Mouse (Mus musculus): Measurements from ENCODE around the gene Skap2. TPM values are rescaled to one million over a fixed set of nuclear protein-coding genes. Genes with fewer than 3 reads are reported as not detected.

The Skap2 gene
- polyA plus RNA-seq, 1 experiment = 59.1 TPM

DNA sequence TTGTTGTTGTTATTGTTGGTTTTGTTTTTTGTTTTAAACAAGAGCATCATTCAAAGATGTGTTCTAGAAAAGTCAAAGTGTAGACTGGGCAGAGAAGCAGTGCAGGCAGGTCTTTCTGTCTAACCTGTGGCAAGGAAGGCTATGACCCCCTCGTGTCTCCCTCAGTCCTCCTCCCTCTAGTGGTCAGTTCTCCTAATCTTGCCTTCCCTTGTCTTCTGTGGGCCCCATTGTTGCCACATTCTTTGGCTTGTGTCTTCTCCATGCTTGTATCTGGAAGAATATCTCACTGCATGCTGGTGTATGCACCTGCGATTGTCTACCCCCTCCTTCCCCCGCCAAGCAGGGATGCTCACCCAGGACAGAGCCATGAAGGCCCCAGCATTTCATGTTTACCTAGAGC, 174.2 kb downstream of the Skap2 start:
- TF ChIP-seq CTCF (IDR thresholded peaks at IDR 0.05; ENCODE audit: borderline replicate concordance, insufficient read depth, low read length) = peak; percentile 35; the same call in 1 of the 2 replicates
- TF ChIP-seq POLR2A (IDR thresholded peaks at IDR 0.05; ENCODE audit: low read depth, low read length) = no peak
- Histone ChIP-seq H3K27ac (ENCODE audit: insufficient read depth, low read length) (no peak overlapping the region), H3K4me3 (ENCODE audit: insufficient read depth, low read length) (no peak overlapping the region)

DNA sequence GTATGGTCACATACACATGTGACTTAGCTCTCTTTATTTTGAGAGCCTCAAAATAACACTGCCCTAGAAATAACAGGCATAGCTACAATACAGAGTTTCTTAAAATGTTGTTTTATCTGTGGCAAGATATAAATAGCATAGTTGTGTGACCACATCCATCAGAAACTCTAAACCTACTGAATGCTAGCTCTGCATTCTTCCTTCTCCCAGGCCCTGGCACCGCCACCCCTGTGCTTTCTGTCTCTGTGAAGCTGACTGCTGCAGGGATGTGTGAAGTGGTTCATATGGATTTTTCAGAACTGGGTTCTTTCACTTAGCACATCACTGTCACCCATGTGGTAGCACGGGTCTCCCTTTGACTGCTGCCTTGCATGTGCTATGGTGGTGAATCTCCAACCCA, 179.0 kb downstream of the Skap2 start:
- H3K4me3 ChIP-seq (ENCODE audit: insufficient read depth, low read length) = no peak overlapping the region
- H3K27ac ChIP-seq (ENCODE audit: insufficient read depth, low read length) = no peak overlapping the region
- TF ChIP-seq POLR2A (IDR thresholded peaks at IDR 0.05; ENCODE audit: low read depth, low read length) (no peak), CTCF (IDR thresholded peaks at IDR 0.05; ENCODE audit: borderline replicate concordance, insufficient read depth, low read length) (no peak)
- no peaks in the 10 kb centered on the region for H3K4me1 ChIP-seq (ENCODE audit: control insufficient read depth, insufficient read depth, low read length)

More for the DNA sequence above, 174.2 kb downstream of the Skap2 start:
- H3K4me1 ChIP-seq (ENCODE audit: control insufficient read depth, insufficient read depth, low read length) = no peaks in the 10 kb centered on the region

DNA sequence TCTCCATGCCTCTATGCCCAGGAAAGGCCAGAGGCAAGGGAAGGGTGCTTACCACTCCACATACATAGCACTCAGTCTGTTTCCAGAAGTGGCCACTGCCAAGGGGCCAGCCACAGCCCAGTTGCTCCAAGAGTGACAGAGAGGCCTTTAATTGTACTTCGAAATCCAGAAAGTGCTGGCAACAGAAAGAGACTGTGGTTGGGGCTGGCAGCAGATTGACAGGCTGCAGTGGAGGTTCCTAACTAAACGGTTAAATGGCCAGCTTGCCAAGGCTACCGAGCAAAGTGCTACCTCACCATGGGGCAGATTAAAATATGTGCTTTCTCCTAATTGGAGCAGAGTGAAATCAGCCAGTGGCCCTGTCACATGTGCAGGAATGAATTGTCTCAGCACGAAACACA, 186.7 kb downstream of the Skap2 start:
- Histone ChIP-seq H3K4me3 (ENCODE audit: insufficient read depth, low read length) (no peak overlapping the region), H3K27ac (ENCODE audit: insufficient read depth, low read length) (no peak overlapping the region), H3K4me1 (ENCODE audit: control insufficient read depth, insufficient read depth, low read length) (no peaks in the 10 kb centered on the region)
- no peak for TF ChIP-seq CTCF (IDR thresholded peaks at IDR 0.05; ENCODE audit: borderline replicate concordance, insufficient read depth, low read length)
- TF ChIP-seq POLR2A (IDR thresholded peaks at IDR 0.05; ENCODE audit: low read depth, low read length) = no peak

DNA sequence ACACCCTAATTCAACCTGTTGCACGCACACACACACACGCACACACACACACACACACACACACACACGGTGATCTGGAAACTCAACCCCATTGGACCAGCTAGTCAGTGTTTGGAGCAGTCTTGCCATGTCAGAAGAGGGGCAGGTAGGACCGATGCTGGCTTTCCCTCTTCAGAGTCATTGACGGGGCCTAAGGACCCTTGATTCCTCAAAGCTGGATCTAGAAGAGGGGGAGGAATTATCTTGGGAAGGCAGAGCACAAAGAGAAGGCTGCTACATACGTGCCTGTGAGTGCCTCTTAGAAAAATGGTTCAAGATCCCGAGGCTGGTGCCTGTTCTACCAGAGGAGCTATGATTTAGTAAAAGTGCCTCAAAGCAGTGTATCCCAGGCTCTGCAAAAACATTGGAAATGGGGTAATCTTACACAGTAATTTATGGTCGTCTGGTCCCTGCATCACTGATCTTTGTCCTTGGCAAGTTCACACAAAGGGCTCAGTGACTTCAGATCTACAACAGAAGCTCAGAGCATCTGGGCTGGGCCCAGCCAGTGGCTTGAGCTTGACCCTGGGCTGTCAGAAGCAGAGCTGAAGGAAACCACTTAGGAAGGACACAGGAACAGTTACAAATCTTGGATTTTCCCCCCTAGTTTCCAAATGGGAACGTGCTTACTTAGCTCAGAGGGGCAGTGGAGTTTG, 188.1 kb downstream of the Skap2 start:
- Histone ChIP-seq H3K27ac (ENCODE audit: insufficient read depth, low read length) (no peak overlapping the region), H3K4me1 (ENCODE audit: control insufficient read depth, insufficient read depth, low read length) (no peaks in the 10 kb centered on the region)
- TF ChIP-seq CTCF (IDR thresholded peaks at IDR 0.05; ENCODE audit: borderline replicate concordance, insufficient read depth, low read length) (no peak), POLR2A (IDR thresholded peaks at IDR 0.05; ENCODE audit: low read depth, low read length) (no peak)

DNA sequence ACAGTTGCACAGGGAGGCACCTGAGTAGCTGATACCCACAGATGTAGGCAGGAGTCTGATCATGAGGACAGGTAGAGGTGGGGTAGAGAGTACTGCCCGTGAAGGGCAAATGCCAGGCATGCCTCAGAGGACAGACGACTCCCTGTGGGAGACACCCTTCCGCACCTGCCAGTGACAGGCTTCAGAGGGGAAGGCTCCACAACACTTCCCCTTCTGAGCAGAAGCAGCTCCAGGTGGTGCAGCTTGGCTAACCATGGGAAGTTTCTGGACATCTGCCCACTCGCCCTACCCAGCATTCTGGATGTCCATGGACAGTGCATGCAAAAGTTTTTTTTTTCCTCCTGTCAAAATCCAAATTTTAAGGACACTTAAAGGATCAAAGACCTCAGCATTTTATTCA, 190.3 kb downstream of the Skap2 start:
- Histone ChIP-seq H3K27ac (ENCODE audit: insufficient read depth, low read length) (no peak overlapping the region), H3K4me3 (ENCODE audit: insufficient read depth, low read length) (no peak overlapping the region), H3K4me1 (ENCODE audit: control insufficient read depth, insufficient read depth, low read length) (no peaks in the 10 kb centered on the region)
- no peak for TF ChIP-seq CTCF (IDR thresholded peaks at IDR 0.05; ENCODE audit: borderline replicate concordance, insufficient read depth, low read length)
- no peak for TF ChIP-seq POLR2A (IDR thresholded peaks at IDR 0.05; ENCODE audit: low read depth, low read length)

More for the DNA sequence above, 188.1 kb downstream of the Skap2 start:
- H3K4me3 ChIP-seq (ENCODE audit: insufficient read depth, low read length) = no peak overlapping the region

DNA sequence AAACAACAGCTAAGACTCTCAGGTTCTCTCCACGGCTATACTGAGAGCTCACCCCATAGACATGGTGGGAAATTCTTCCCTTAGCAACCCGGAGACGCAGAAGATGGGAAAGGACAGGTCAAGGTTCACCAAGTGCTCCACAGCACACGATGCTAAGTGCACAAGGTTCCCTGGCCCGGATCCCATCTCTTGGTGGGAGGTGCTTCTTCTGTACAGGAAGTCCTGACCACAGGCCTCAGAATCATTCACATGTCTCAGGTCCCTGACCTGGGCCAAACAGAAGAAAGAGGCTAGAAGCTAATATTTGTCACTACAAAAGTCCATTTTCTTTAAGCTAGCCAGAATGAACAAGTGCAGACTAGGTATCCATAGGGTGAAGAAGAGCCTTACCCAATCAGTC, 191.5 kb downstream of the Skap2 start:
- Histone ChIP-seq H3K27ac (ENCODE audit: insufficient read depth, low read length) (no peak overlapping the region), H3K4me1 (ENCODE audit: control insufficient read depth, insufficient read depth, low read length) (no peaks in the 10 kb centered on the region), H3K4me3 (ENCODE audit: insufficient read depth, low read length) (no peak overlapping the region)
- TF ChIP-seq POLR2A (IDR thresholded peaks at IDR 0.05; ENCODE audit: low read depth, low read length) = no peak
- no peak for TF ChIP-seq CTCF (IDR thresholded peaks at IDR 0.05; ENCODE audit: borderline replicate concordance, insufficient read depth, low read length)

DNA sequence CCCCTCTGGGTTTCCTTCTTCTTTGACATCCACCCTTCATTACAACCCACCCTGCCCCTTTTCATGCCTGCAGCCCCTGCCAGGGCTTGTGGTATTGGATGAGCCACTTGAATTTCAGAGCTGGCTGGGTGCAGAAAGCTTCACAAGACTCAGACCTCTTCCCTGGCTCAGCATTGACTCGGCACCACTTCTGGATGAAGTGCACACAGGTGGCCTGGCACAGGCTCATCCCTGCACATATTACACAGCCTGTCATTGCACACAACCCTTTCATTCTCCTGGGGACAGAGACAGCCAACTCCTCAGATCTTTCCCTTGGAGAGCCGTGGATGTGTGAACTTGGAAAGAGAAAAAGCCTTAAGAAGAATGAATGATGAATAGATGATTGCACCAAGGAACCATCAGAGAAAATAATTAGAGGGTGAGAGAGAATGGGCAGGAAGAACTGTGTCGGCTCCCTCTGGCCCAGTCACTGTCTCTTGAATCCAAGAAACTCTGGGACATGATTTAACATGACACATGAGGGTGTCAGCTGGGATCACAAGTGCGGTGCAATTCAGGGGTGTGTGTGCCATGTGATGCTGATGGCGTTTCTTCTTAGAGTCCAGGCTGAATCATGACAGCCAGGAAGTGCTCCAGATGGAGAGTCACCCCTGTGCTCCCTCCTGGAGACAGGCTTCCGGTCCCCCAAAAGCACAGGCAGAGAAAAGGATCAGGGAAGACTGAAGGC, 195.3 kb downstream of the Skap2 start:
- Histone ChIP-seq H3K4me1 (ENCODE audit: control insufficient read depth, insufficient read depth, low read length) (no peaks in the 10 kb centered on the region), H3K4me3 (ENCODE audit: insufficient read depth, low read length) (no peak overlapping the region)
- TF ChIP-seq CTCF (IDR thresholded peaks at IDR 0.05; ENCODE audit: borderline replicate concordance, insufficient read depth, low read length) (no peak), POLR2A (IDR thresholded peaks at IDR 0.05; ENCODE audit: low read depth, low read length) (no peak)

DNA sequence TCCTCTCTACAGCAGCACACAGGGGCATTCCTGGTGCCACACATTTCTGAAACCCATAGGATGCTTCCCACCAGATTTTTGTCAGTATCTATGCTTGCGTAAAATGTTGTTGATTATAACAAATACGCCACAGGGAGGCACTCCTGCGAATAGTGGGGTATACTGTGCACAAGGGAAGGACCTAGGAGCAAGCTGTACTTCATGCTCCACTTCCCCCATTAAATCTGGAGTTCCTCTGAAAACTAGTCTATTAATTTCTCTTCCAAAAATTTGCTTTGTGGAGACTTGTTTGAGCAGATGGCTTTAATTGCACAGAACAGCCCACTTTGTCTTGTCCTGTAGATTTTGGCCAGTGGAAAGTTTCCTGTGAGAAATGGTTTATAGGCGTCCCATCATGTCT, 201.4 kb downstream of the Skap2 start:
- no peak for TF ChIP-seq POLR2A (IDR thresholded peaks at IDR 0.05; ENCODE audit: low read depth, low read length)
- no peak for TF ChIP-seq CTCF (IDR thresholded peaks at IDR 0.05; ENCODE audit: borderline replicate concordance, insufficient read depth, low read length)
- no peak overlapping the region for H3K27ac ChIP-seq (ENCODE audit: insufficient read depth, low read length)
- H3K4me1 ChIP-seq (ENCODE audit: control insufficient read depth, insufficient read depth, low read length) = no peaks in the 10 kb centered on the region
- no peak overlapping the region for H3K4me3 ChIP-seq (ENCODE audit: insufficient read depth, low read length)

More for the DNA sequence above, 195.3 kb downstream of the Skap2 start:
- no peak overlapping the region for H3K27ac ChIP-seq (ENCODE audit: insufficient read depth, low read length)

DNA sequence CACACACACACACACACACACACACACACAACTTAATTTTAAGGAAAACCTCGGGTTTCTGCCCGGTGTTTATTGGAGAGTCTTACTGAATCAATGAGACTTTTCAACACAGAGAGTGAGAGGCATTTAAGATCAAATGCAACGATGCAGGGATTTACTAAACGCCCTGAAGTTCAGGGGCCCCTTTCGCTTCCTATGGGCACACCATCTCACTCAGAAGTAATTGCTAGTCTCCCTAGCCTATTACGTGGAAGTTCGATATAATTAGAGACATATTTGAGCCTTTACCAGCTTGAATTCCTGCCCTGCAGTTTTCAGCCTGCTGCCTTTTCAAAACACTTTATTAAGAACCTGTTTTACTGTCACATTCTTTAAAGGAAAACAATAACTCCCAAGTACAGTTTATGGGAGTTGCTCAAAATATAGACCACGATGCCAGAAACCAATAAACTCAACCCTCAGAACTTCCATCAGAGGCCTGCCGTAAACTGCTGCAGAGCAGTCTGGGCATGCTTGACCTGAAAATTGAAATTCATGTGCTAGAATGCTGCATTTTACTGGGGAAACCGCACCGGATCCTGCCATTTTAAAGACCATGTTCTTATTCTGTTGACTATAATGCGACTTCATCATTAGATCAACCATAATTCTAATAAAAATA, 203.1 kb downstream of the Skap2 start:
- no peak overlapping the region for H3K27ac ChIP-seq (ENCODE audit: insufficient read depth, low read length)
- TF ChIP-seq CTCF (IDR thresholded peaks at IDR 0.05; ENCODE audit: borderline replicate concordance, insufficient read depth, low read length) (no peak), POLR2A (IDR thresholded peaks at IDR 0.05; ENCODE audit: low read depth, low read length) (no peak)
- no peaks in the 10 kb centered on the region for H3K4me1 ChIP-seq (ENCODE audit: control insufficient read depth, insufficient read depth, low read length)
- H3K4me3 ChIP-seq (ENCODE audit: insufficient read depth, low read length) = no peak overlapping the region

DNA sequence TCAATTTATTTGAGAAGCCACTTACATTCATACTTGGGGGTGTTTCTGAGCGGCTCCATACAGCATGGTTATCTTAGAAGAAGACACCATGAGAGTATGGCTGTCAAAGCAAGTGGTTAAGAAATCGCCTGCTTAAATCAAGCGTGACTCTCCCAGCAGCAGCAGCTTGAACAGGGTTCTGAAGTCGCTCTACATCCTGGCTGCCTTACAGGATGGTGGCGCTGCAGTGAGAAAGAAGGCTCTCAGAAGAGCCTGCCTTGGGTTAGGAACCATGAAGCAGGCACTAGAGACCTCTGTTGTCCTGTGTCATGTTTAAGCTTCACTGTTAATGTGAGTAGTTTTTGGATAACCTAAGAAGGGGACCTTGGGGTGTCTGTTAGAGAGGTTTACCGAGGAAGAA, 204.3 kb downstream of the Skap2 start:
- no peak overlapping the region for H3K4me3 ChIP-seq (ENCODE audit: insufficient read depth, low read length)
- no peak overlapping the region for H3K27ac ChIP-seq (ENCODE audit: insufficient read depth, low read length)
- no peak for TF ChIP-seq CTCF (IDR thresholded peaks at IDR 0.05; ENCODE audit: borderline replicate concordance, insufficient read depth, low read length)
- no peak for TF ChIP-seq POLR2A (IDR thresholded peaks at IDR 0.05; ENCODE audit: low read depth, low read length)
- H3K4me1 ChIP-seq (ENCODE audit: control insufficient read depth, insufficient read depth, low read length) = no peaks in the 10 kb centered on the region

Other genes with a start within 250 kb of the Skap2 start
- 2.4 and 3.0 TPM in 2 replicates for gene Hoxa1, start 145.8 kb upstream of the Skap2 start, polyA plus RNA-seq (2011; ENCODE audit: insufficient read length, low read depth, missing spikeins)
- gene Hoxa2, start 152.3 kb upstream of the Skap2 start, polyA plus RNA-seq (2011; ENCODE audit: insufficient read length, low read depth, missing spikeins) = 4.3 and 4.8 TPM in 2 replicates
- gene 5730596B20Rik, start 164.9 kb upstream of the Skap2 start, polyA plus RNA-seq (2011; ENCODE audit: insufficient read length, low read depth, missing spikeins) = 0.23 TPM in 1 of 2 replicates, not detected in the other
- gene Hoxa4, start 179.2 kb upstream of the Skap2 start, polyA plus RNA-seq (2011; ENCODE audit: insufficient read length, low read depth, missing spikeins) = 3.0 and 4.2 TPM in 2 replicates
- gene Hoxa5, start 192.0 kb upstream of the Skap2 start, polyA plus RNA-seq (2011; ENCODE audit: insufficient read length, low read depth, missing spikeins) = 11.9 and 18.6 TPM in 2 replicates
- gene Hoxa6, start 196.2 kb upstream of the Skap2 start, polyA plus RNA-seq (2011; ENCODE audit: insufficient read length, low read depth, missing spikeins) = 2.8 and 4.2 TPM in 2 replicates
- gene Hoxa3, start 200.8 kb upstream of the Skap2 start, polyA plus RNA-seq (2011; ENCODE audit: insufficient read length, low read depth, missing spikeins) = 10.2 and 13.5 TPM in 2 replicates
- 0.89 TPM in 1 of 2 replicates, not detected in the other for gene Gm28308, start 200.8 kb upstream of the Skap2 start, polyA plus RNA-seq (2011; ENCODE audit: insufficient read length, low read depth, missing spikeins)
- gene Hoxa7, start 209.3 kb upstream of the Skap2 start, polyA plus RNA-seq (2011; ENCODE audit: insufficient read length, low read depth, missing spikeins) = 15.8 and 21.6 TPM in 2 replicates
- gene Hoxa9, start 218.5 kb upstream of the Skap2 start, polyA plus RNA-seq (2011; ENCODE audit: insufficient read length, low read depth, missing spikeins) = 9.9 and 13.6 TPM in 2 replicates
- 12.1 and 18.2 TPM in 2 replicates for gene Hoxa10, start 228.3 kb upstream of the Skap2 start, polyA plus RNA-seq (2011; ENCODE audit: insufficient read length, low read depth, missing spikeins)
- 5.1 and 9.2 TPM in 2 replicates for gene Hoxa11, start 233.3 kb upstream of the Skap2 start, polyA plus RNA-seq (2011; ENCODE audit: insufficient read length, low read depth, missing spikeins)
- gene Hoxa13, start 248.3 kb upstream of the Skap2 start, polyA plus RNA-seq (2011; ENCODE audit: insufficient read length, low read depth, missing spikeins) = 3.3 and 5.0 TPM in 2 replicates

Data from embryonic fibroblast, embryonic 13.5 days (primary cell).